Mouse (Mus musculus) right cerebral cortex, postnatal 36 days (tissue): ENCODE measurements at regions not wholly inside any gene's neighbourhood (a gene's known extent, or its start where the extent isn't known, plus 50 kb on each side); places are given as distances from the start of the nearest gene placed in this dataset.

ENCODE experiments used
- DNase-seq, 2 experiments: peaks; one replicate each; pipeline ENCODE4 v3.0.0; 2022; ENCODE audit warnings: low spot score in 2 of 2, mixed read lengths in 1 of 2

- DNase-seq: no peak
These were observed 54.3 kb upstream of the Mon1b start for GRCm38 (mm10) chr8:113581098-113581497.

GRCm38 (mm10) chr8:113581704-113582103 lies 53.7 kb upstream of the Mon1b start:
- DNase-seq: no peak

- DNase-seq: no peak
These were observed 53.0 kb upstream of the Mon1b start for GRCm38 (mm10) chr8:113582180-113582975.

DNA sequence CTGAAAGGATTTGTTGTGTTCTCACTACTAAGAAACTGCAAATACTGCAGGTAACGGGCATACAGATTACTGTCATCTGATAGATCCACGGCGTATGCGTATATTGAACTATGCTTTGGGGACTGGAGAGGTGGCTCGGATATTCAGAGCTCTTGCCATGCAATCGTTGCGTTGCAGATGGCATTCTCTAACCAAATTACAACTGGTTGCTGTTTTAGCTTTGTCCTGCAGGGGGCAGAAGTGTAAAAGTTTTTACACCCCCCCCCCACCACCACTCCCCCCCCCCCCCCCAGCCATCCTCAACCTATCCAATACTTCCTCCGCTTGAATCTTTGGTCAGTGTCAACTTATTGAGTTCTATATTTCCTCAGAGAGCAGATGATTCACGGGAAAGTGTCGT lies 51.6 kb upstream of the Mon1b start:
- DNase-seq: no peak
